ENCODE assay signal across 31 mouse cellular contexts in the genomic region with DNA sequence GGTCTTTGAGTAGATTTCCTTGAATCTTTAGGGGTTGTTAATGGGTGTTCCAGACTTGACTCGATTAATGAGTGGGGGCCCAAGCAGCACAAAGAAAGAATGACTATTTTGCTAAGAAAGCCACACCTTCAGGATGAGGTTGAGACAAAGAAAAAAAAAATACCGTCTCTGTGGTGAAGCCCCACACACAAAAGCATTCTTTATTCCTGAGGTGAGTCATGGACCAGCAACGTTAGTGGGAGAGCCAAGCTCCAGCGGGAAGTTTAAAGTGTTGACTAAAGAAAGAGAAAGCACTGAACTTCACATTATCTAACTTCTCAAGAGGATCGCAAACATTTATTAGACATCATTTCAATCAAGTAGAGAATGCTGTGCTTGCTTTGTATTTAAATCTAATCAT. TPM values are rescaled to one million over a fixed set of nuclear protein-coding genes. Genes with fewer than 3 reads are reported as not detected.
DNase-seq lines count a peak whose midpoint lies in the region; ATAC-seq and TF ChIP-seq lines count a peak whose summit lies in the region.
"Had no signal": no experiment of that assay in that cellular context is flagged by ENCODE, and none has a peak within 500 bp of the region (broad histone marks: within the 10 kb centered on the region; RNA-seq: fewer than 3 reads in every experiment).

No protein-coding gene starts in this region.

- no peak for ATAC-seq in stomach, embryonic 16.5 days (ENCODE audit: insufficient read depth, low FRiP score)
- ATAC-seq in stomach, postnatal 0 days (ENCODE audit: low FRiP score, low TSS enrichment) = no peak
- ATAC-seq in lung, postnatal 0 days = peak; percentile 73
- ATAC-seq in kidney, embryonic 14.5 days (ENCODE audit: low FRiP score, low TSS enrichment) = no peak
- ATAC-seq: forebrain, embryonic 13.5 days; hindbrain, postnatal 0 days; intestine, embryonic 16.5 days; midbrain, embryonic 13.5 days had no signal

- no peaks in the 10 kb centered on the region for H3K4me1 ChIP-seq in stomach, embryonic 16.5 days (ENCODE audit: control insufficient read depth, insufficient read depth, low read length)
- H3K4me1 ChIP-seq in stomach, postnatal 0 days (replicated peaks; ENCODE audit: control insufficient read depth, insufficient read depth) = no peaks in the 10 kb centered on the region
- no peaks in the 10 kb centered on the region for H3K4me1 ChIP-seq in lung, postnatal 0 days (ENCODE audit: insufficient read depth, low read depth, low read length)
- no peaks in the 10 kb centered on the region for H3K4me1 ChIP-seq in kidney, embryonic 14.5 days (ENCODE audit: control insufficient read depth, insufficient read depth, low read length)
- H3K4me1 ChIP-seq: forebrain, embryonic 13.5 days; heart, embryonic 10.5 days; hindbrain, embryonic 10.5 days; megakaryocyte, embryonic 14.5 days; midbrain, embryonic 13.5 days; neural tube, embryonic 12.5 days had no signal

- H3K27ac ChIP-seq in stomach, embryonic 16.5 days (ENCODE audit: low read length) = peak overlapping the region; percentile 70; the same call in 1 of the 2 replicates
- no peak overlapping the region for H3K27ac ChIP-seq in stomach, postnatal 0 days (replicated peaks)
- H3K27ac ChIP-seq in lung, postnatal 0 days (ENCODE audit: low read length) = no peak overlapping the region
- no peak overlapping the region for H3K27ac ChIP-seq in kidney, embryonic 14.5 days (ENCODE audit: low read depth, low read length)
- H3K27ac ChIP-seq: forebrain, embryonic 13.5 days; gastrocnemius, adult 2 months; heart, embryonic 10.5 days; hindbrain, embryonic 10.5 days; hindbrain, postnatal 0 days; midbrain, embryonic 13.5 days; neural tube, embryonic 12.5 days had no signal

- TF ChIP-seq EP300 in stomach, postnatal 0 days (optimal IDR thresholded peaks at IDR 0.05) = no peak
- TF ChIP-seq EP300 in lung, postnatal 0 days (IDR thresholded peaks at IDR 0.05) = peak; percentile 51; the same call in 1 of the 2 replicates

- DNase-seq in stomach, postnatal 0 days (ENCODE audit: low spot score) = no peak
- DNase-seq in NIH3T3 (ENCODE audit: low read depth) = peak; percentile 85
- peak; percentile 83 for DNase-seq in lung, postnatal 0 days (ENCODE audit: low spot score)
- DNase-seq in gastrocnemius, adult 18-20 months (ENCODE audit: low spot score) = no peak
- no peak for DNase-seq in embryo, embryonic 11 days
- DNase-seq: adrenal gland, postnatal 25 days; cerebellum, adult 9-10 months; gastrocnemius, adult 2 months; kidney, adult 9 months; kidney, postnatal 36 days; layer of hippocampus, postnatal 36 days; right cerebral cortex, postnatal 25 days; spleen, adult 18-20 months; thymus, adult 18-20 months; thymus, postnatal 36 days had no signal

- no peaks in the 10 kb centered on the region for H3K36me3 ChIP-seq in stomach, embryonic 16.5 days (ENCODE audit: control insufficient read depth, insufficient read depth, low read length)
- H3K36me3 ChIP-seq in stomach, postnatal 0 days (ENCODE audit: control insufficient read depth, insufficient read depth, low read length) = no peaks in the 10 kb centered on the region
- H3K36me3 ChIP-seq in lung, postnatal 0 days (ENCODE audit: insufficient read depth, low read length) = no peaks in the 10 kb centered on the region
- no peaks in the 10 kb centered on the region for H3K36me3 ChIP-seq in kidney, embryonic 14.5 days (ENCODE audit: control insufficient read depth, insufficient read depth, low read length)
- H3K36me3 ChIP-seq: G1E; heart, embryonic 10.5 days; hindbrain, embryonic 10.5 days; midbrain, embryonic 13.5 days; neural tube, embryonic 12.5 days had no signal

- H3K4me3 ChIP-seq in stomach, embryonic 16.5 days (replicated peaks; ENCODE audit: low read length) = no peak overlapping the region
- no peak overlapping the region for H3K4me3 ChIP-seq in stomach, postnatal 0 days (ENCODE audit: low read depth, low read length)
- H3K4me3 ChIP-seq in lung, postnatal 0 days (ENCODE audit: low read depth, low read length) = no peak overlapping the region
- H3K4me3 ChIP-seq in kidney, embryonic 14.5 days (ENCODE audit: low read length) = no peak overlapping the region
- H3K4me3 ChIP-seq: erythroblast, embryonic 14.5 days; forebrain, embryonic 13.5 days; gastrocnemius, adult 2 months; heart, embryonic 10.5 days; hindbrain, embryonic 10.5 days; megakaryocyte, embryonic 14.5 days; midbrain, embryonic 13.5 days; neural tube, embryonic 12.5 days had no signal

- no peak overlapping the region for H3K4me2 ChIP-seq in stomach, embryonic 16.5 days (ENCODE audit: low read depth, low read length)
- H3K4me2 ChIP-seq in stomach, postnatal 0 days (replicated peaks; ENCODE audit: low read depth) = no peak overlapping the region
- H3K4me2 ChIP-seq in lung, postnatal 0 days (replicated peaks; ENCODE audit: low read depth, low read length) = no peak overlapping the region
- no peak overlapping the region for H3K4me2 ChIP-seq in kidney, embryonic 14.5 days (replicated peaks; ENCODE audit: low read depth, low read length)
- H3K4me2 ChIP-seq: forebrain, embryonic 13.5 days; midbrain, embryonic 13.5 days; neural tube, embryonic 12.5 days had no signal

- H3K9me3 ChIP-seq in stomach, embryonic 16.5 days (replicated peaks; ENCODE audit: control insufficient read depth, low read length) = no peaks in the 10 kb centered on the region
- no peaks in the 10 kb centered on the region for H3K9me3 ChIP-seq in stomach, postnatal 0 days (ENCODE audit: control insufficient read depth, low read length)
- H3K9me3 ChIP-seq in lung, postnatal 0 days (ENCODE audit: low read length) = no peaks in the 10 kb centered on the region
- H3K9me3 ChIP-seq in kidney, embryonic 14.5 days (ENCODE audit: control insufficient read depth, low read length) = no peaks in the 10 kb centered on the region
- H3K9me3 ChIP-seq: forebrain, embryonic 13.5 days; G1E; heart, embryonic 10.5 days; midbrain, embryonic 13.5 days; neural tube, embryonic 12.5 days had no signal

- no peak for TF ChIP-seq CTCF in stomach, postnatal 0 days (IDR thresholded peaks at IDR 0.05; ENCODE audit: low read depth)
- no peak for TF ChIP-seq CTCF in lung, postnatal 0 days (IDR thresholded peaks at IDR 0.05)

- WGBS in stomach, embryonic 16.5 days = 47% methylated on average over 5 of the region's 5 CpGs
- 44% methylated on average over 5 of the region's 5 CpGs for WGBS in stomach, postnatal 0 days
- WGBS in lung, postnatal 0 days = 49% methylated on average over 5 of the region's 5 CpGs
- WGBS in kidney, embryonic 14.5 days = 71% methylated on average over 5 of the region's 5 CpGs

- H3K9ac ChIP-seq in stomach, embryonic 16.5 days (ENCODE audit: low read length) = no peak overlapping the region
- H3K9ac ChIP-seq in stomach, postnatal 0 days (ENCODE audit: low read length) = no peak overlapping the region
- no peak overlapping the region for H3K9ac ChIP-seq in lung, postnatal 0 days (replicated peaks; ENCODE audit: low read depth)
- no peak overlapping the region for H3K9ac ChIP-seq in kidney, embryonic 14.5 days (ENCODE audit: low read depth, low read length)
- H3K9ac ChIP-seq: forebrain, embryonic 13.5 days; midbrain, embryonic 13.5 days; neural tube, embryonic 12.5 days had no signal

- H3K27me3 ChIP-seq in stomach, embryonic 16.5 days (ENCODE audit: control insufficient read depth, insufficient read depth, low read length) = no peaks in the 10 kb centered on the region
- no peaks in the 10 kb centered on the region for H3K27me3 ChIP-seq in stomach, postnatal 0 days (ENCODE audit: control insufficient read depth, insufficient read depth, low read length)
- H3K27me3 ChIP-seq in lung, postnatal 0 days (replicated peaks; ENCODE audit: insufficient read depth, low read length) = no peaks in the 10 kb centered on the region
- no peaks in the 10 kb centered on the region for H3K27me3 ChIP-seq in kidney, embryonic 14.5 days (ENCODE audit: control insufficient read depth, insufficient read depth, low read length)
- H3K27me3 ChIP-seq: forebrain, embryonic 13.5 days; midbrain, embryonic 13.5 days; neural tube, embryonic 12.5 days had no signal

RNA-seq across cellular contexts. Expression of a gene that starts 24.2 kb away (rescaled TPM):
- polyA plus RNA-seq in stomach, embryonic 16.5 days (2015; fragmentation: Nextera tagmentation; extraction: Ambion mirVana) = 0.09 TPM in 1 of 2 replicates, not detected in the other
- polyA plus RNA-seq in stomach, postnatal 0 days (2015; fragmentation: Nextera tagmentation; extraction: Ambion mirVana) = not detected in 2 replicates
- 0.06 TPM in 1 of 2 replicates, not detected in the other for polyA plus RNA-seq in lung, postnatal 0 days (2015; fragmentation: Nextera tagmentation; extraction: Ambion mirVana)
- not detected for total RNA-seq in gastrocnemius, adult 18-20 months (2021)
- 0.11 TPM in 1 of 2 replicates, not detected in the other for polyA plus RNA-seq in kidney, embryonic 14.5 days (2014; fragmentation: Nextera tagmentation; extraction: Ambion mirVana)
- total RNA-seq: adrenal gland, postnatal 25 days; gastrocnemius, adult 2 months; gastrocnemius, postnatal 4 days; hindbrain, postnatal 0 days; layer of hippocampus, postnatal 36 days had no signal
- polyA plus RNA-seq: embryonic facial prominence, embryonic 11.5 days; erythroblast, embryonic 14.5 days; forebrain, embryonic 13.5 days; G1E; heart, embryonic 10.5 days; hindbrain, embryonic 10.5 days; hindbrain, postnatal 0 days; intestine, embryonic 16.5 days; limb, embryonic 11.5 days; midbrain, embryonic 13.5 days; neural tube, embryonic 12.5 days; stomach, embryonic 14.5 days had no signal

Comparison
In these comparisons a context has a peak if more than half of its experiments do, and no peak if none do; other contexts are left out.
1. DNase-seq: peak in NIH3T3 (single experiment) and lung, postnatal 0 days (single experiment); none in stomach, postnatal 0 days (single experiment), gastrocnemius, adult 18-20 months (single experiment) and embryo, embryonic 11 days (single experiment).